Mouse (Mus musculus): ENCODE measurements at regions not wholly inside any gene's neighbourhood (a gene's known extent, or its start where the extent isn't known, plus 50 kb on each side); places are given as distances from the start of the nearest gene placed in this dataset.

- no peak for DNase-seq (ENCODE audit: low spot score)
Measured at GRCm38 (mm10) chr12:56472856-56473647, 63.7 kb downstream of the Nkx2-1 start.

- DNase-seq (ENCODE audit: low spot score) = no peak
Measured at GRCm38 (mm10) chr12:56470932-56471500, 65.7 kb downstream of the Nkx2-1 start.

- no peak for DNase-seq (ENCODE audit: low spot score)
Measured at GRCm38 (mm10) chr12:56459508-56460119, 77.1 kb downstream of the Nkx2-1 start.

- DNase-seq (ENCODE audit: low spot score) = no peak
Measured at GRCm38 (mm10) chr12:56458665-56459507, 77.8 kb downstream of the Nkx2-1 start.

- no peak for DNase-seq (ENCODE audit: low spot score)
Measured at GRCm38 (mm10) chr12:56457951-56458350, 78.8 kb downstream of the Nkx2-1 start.

GRCm38 (mm10) chr12:56457356-56457755 lies 79.4 kb downstream of the Nkx2-1 start:
- no peak for DNase-seq (ENCODE audit: low spot score)

GRCm38 (mm10) chr12:56450261-56450660 lies 86.4 kb downstream of the Nkx2-1 start:
- DNase-seq (ENCODE audit: low spot score) = no peak

GRCm38 (mm10) chr12:56448786-56449564 lies 87.7 kb downstream of the Nkx2-1 start:
- no peak for DNase-seq (ENCODE audit: low spot score)

- DNase-seq (ENCODE audit: low spot score) = no peak
Measured at GRCm38 (mm10) chr12:56441166-56441817, 95.4 kb downstream of the Nkx2-1 start.

GRCm38 (mm10) chr12:56440068-56440847 lies 94.6 kb upstream of the Mbip start:
- DNase-seq (ENCODE audit: low spot score) = no peak

GRCm38 (mm10) chr12:56438384-56438783 lies 92.7 kb upstream of the Mbip start:
- no peak for DNase-seq (ENCODE audit: low spot score)

GRCm38 (mm10) chr12:56437975-56438374 lies 92.3 kb upstream of the Mbip start:
- DNase-seq (ENCODE audit: low spot score) = no peak

- no peak for DNase-seq (ENCODE audit: low spot score)
Measured at GRCm38 (mm10) chr12:56426681-56427246, 81.1 kb upstream of the Mbip start.

GRCm38 (mm10) chr12:56416106-56416505 lies 70.4 kb upstream of the Mbip start:
- DNase-seq (ENCODE audit: low spot score) = no peak

- DNase-seq (ENCODE audit: low spot score) = peak; percentile 38
Measured at GRCm38 (mm10) chr12:56414861-56415765, 69.4 kb upstream of the Mbip start.

GRCm38 (mm10) chr12:56405658-56406057 lies 60.0 kb upstream of the Mbip start:
- no peak for DNase-seq (ENCODE audit: low spot score)

GRCm38 (mm10) chr12:56404833-56405232 lies 59.1 kb upstream of the Mbip start:
- peak; percentile 2 for DNase-seq (ENCODE audit: low spot score)

GRCm38 (mm10) chr12:56404262-56404661 lies 58.6 kb upstream of the Mbip start:
- DNase-seq (ENCODE audit: low spot score) = no peak
